Comparison of ENCODE assay signal across 14 mouse cellular contexts in genomic region chr2:108783457-108783856, GRCm38 (mm10).
"Had no signal": no experiment of that assay in that cellular context is flagged by ENCODE, and none has a peak within 500 bp of the region (broad histone marks: within the 10 kb centered on the region; RNA-seq: fewer than 3 reads in every experiment).

No protein-coding gene starts in this region.

- H3K4me1 ChIP-seq: limb, embryonic 12.5 days; midbrain, embryonic 10.5 days; neural tube, embryonic 12.5 days had no signal

- H3K4me2 ChIP-seq: limb, embryonic 12.5 days; neural tube, embryonic 12.5 days had no signal

- H3K9ac ChIP-seq: limb, embryonic 12.5 days; liver, embryonic 14.5 days; neural tube, embryonic 12.5 days had no signal

- H3K27me3 ChIP-seq: limb, embryonic 12.5 days; neural tube, embryonic 12.5 days had no signal

- DNase-seq: kidney, postnatal 25 days; layer of hippocampus, adult 9-11 months; layer of hippocampus, postnatal 36 days; liver; lung, adult 18-20 months; lung, postnatal 36 days; midbrain, embryonic 14.5 days; thymus, adult 18-20 months; thymus, postnatal 14 days had no signal

- H3K36me3 ChIP-seq: limb, embryonic 12.5 days; midbrain, embryonic 10.5 days; neural tube, embryonic 12.5 days had no signal

- H3K9me3 ChIP-seq: limb, embryonic 12.5 days; midbrain, embryonic 10.5 days; neural tube, embryonic 12.5 days had no signal

- H3K4me3 ChIP-seq: limb, embryonic 12.5 days; midbrain, embryonic 10.5 days; neural tube, embryonic 12.5 days had no signal

- H3K27ac ChIP-seq: limb, embryonic 12.5 days; liver, embryonic 14.5 days; midbrain, embryonic 10.5 days; neural tube, embryonic 12.5 days; stomach, postnatal 0 days had no signal
